In the genomic region with DNA sequence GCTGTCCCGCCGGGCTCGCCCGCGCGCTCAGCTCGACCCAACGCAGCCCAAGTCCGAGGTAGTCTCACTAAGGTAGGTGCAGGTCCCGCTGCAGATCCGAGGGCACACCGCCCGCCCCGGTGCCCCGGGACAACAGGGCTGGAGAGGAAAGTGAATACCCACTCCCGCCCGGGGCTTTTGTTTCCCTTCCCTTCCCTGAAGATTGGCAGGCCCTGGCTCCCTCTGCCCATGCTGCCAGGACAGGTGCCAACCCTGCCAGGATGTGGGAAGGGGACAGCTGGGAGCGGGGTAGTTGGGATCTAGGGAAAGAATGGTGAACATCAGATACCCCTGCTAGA, we compare ENCODE assay signal across 8 mouse cellular contexts. TPM values are rescaled to one million over a fixed set of nuclear protein-coding genes. Genes with fewer than 3 reads are reported as not detected.
DNase-seq lines count a peak whose midpoint lies in the region; ATAC-seq and TF ChIP-seq lines count a peak whose summit lies in the region.

No protein-coding gene starts in this region.

- ATAC-seq in hindbrain, embryonic 14.5 days (ENCODE audit: low FRiP score) = peak; percentile 11; the same call in 1 of the 2 replicates
- ATAC-seq in midbrain, embryonic 14.5 days (ENCODE audit: low FRiP score, low TSS enrichment) = no peak
- ATAC-seq in erythroblast, adult 5-6 weeks (replicated peaks; ENCODE audit: low FRiP score, poor library complexity, severe bottlenecking) = no peak

- H3K27me3 ChIP-seq in kidney, adult 2 months (replicated peaks; ENCODE audit: control insufficient read depth, insufficient read depth, low read length) = no peaks in the 10 kb centered on the region
- peaks cover 47% of the 10 kb centered on the region for H3K27me3 ChIP-seq in hindbrain, embryonic 14.5 days (ENCODE audit: control insufficient read depth, insufficient read depth, low read length)
- peaks cover 30% of the 10 kb centered on the region for H3K27me3 ChIP-seq in midbrain, embryonic 14.5 days (ENCODE audit: control insufficient read depth, insufficient read depth, low read length)

- H3K4me3 ChIP-seq in kidney, adult 2 months (ENCODE audit: insufficient read depth, low read depth, low read length) = peak overlapping the region; percentile 33; the same call in 1 of the 2 replicates
- peak overlapping the region; percentile 37 for H3K4me3 ChIP-seq in brown adipose tissue, adult 24 weeks (ENCODE audit: insufficient read depth, low read depth, low read length)
- peak overlapping the region; percentile 36 for H3K4me3 ChIP-seq in hindbrain, embryonic 14.5 days (replicated peaks; ENCODE audit: low read length)
- H3K4me3 ChIP-seq in midbrain, embryonic 14.5 days (replicated peaks; ENCODE audit: low read depth, low read length) = peak overlapping the region; percentile 34

- H3K9me3 ChIP-seq in hindbrain, embryonic 14.5 days (ENCODE audit: control insufficient read depth, low read length) = no peaks in the 10 kb centered on the region
- H3K9me3 ChIP-seq in midbrain, embryonic 14.5 days (ENCODE audit: control insufficient read depth, low read length) = no peaks in the 10 kb centered on the region

- no peak overlapping the region for H3K27ac ChIP-seq in kidney, adult 2 months (ENCODE audit: insufficient read depth, low read depth, low read length)
- H3K27ac ChIP-seq in brown adipose tissue, adult 24 weeks (replicated peaks; ENCODE audit: low read depth, low read length) = no peak overlapping the region
- H3K27ac ChIP-seq in hindbrain, embryonic 14.5 days = no peak overlapping the region
- H3K27ac ChIP-seq in midbrain, embryonic 14.5 days (replicated peaks; ENCODE audit: low read depth, low read length) = no peak overlapping the region

- H3K4me2 ChIP-seq in hindbrain, embryonic 14.5 days (replicated peaks) = peak overlapping the region; percentile 57
- H3K4me2 ChIP-seq in midbrain, embryonic 14.5 days (ENCODE audit: low read length) = peak overlapping the region; percentile 55

- no peaks in the 10 kb centered on the region for H3K36me3 ChIP-seq in kidney, adult 2 months (ENCODE audit: control insufficient read depth, insufficient read depth, low read length)
- H3K36me3 ChIP-seq in hindbrain, embryonic 14.5 days (replicated peaks; ENCODE audit: control insufficient read depth, insufficient read depth) = no peaks in the 10 kb centered on the region
- H3K36me3 ChIP-seq in midbrain, embryonic 14.5 days (ENCODE audit: control insufficient read depth, insufficient read depth, low read length) = no peaks in the 10 kb centered on the region

- no peak for TF ChIP-seq POLR2A in kidney, adult 2 months (IDR thresholded peaks at IDR 0.05; ENCODE audit: low read depth, low read length)

- TF ChIP-seq CTCF in kidney, adult 2 months (conservative IDR thresholded peaks at IDR 0.05; ENCODE audit: insufficient read depth, insufficient read length, low read depth, low read length) = no peak

- no peak for DNase-seq in kidney, adult 2 months
- DNase-seq in kidney, postnatal 36 days = no peak
- no peak for DNase-seq in hindbrain, embryonic 14.5 days (ENCODE audit: low spot score)
- no peak for DNase-seq in midbrain, embryonic 14.5 days
- no peak for DNase-seq in MN1 (ENCODE audit: low spot score)
- DNase-seq in ovary, postnatal 36 days (ENCODE audit: low spot score) = no peak

- H3K4me1 ChIP-seq in kidney, adult 2 months (ENCODE audit: control insufficient read depth, insufficient read depth, low read length) = no peaks in the 10 kb centered on the region
- no peaks in the 10 kb centered on the region for H3K4me1 ChIP-seq in brown adipose tissue, adult 24 weeks (ENCODE audit: control insufficient read depth, insufficient read depth, insufficient read length, low read length)
- H3K4me1 ChIP-seq in hindbrain, embryonic 14.5 days (replicated peaks; ENCODE audit: control insufficient read depth, insufficient read depth, low read length) = no peaks in the 10 kb centered on the region
- peaks cover 9% of the 10 kb centered on the region; the same call in 1 of the 2 replicates for H3K4me1 ChIP-seq in midbrain, embryonic 14.5 days (ENCODE audit: control insufficient read depth, insufficient read depth, low read length)

- 3% methylated on average over 18 of the region's 18 CpGs for WGBS in kidney, adult 2 months
- WGBS in hindbrain, embryonic 14.5 days = 5% methylated on average over 16 of the region's 18 CpGs
- 2% methylated on average over 18 of the region's 18 CpGs for WGBS in midbrain, embryonic 14.5 days

- peak overlapping the region; percentile 47 for H3K9ac ChIP-seq in hindbrain, embryonic 14.5 days
- 0 out of 2 replicates have a peak overlapping the region, but pooled peaks have one; percentile 12 for H3K9ac ChIP-seq in midbrain, embryonic 14.5 days (replicated peaks; ENCODE audit: low read length)

RNA-seq across cellular contexts. Expression of gene Itgb4, which starts 0.5 kb away (rescaled TPM):
- polyA plus RNA-seq in kidney, adult 2 months (2012; rRNA removed) = 5.1 and 5.3 TPM in 2 replicates
- polyA plus RNA-seq in brown adipose tissue, adult 24 weeks (2012; ENCODE audit: insufficient read depth, insufficient read length, missing spikeins) = 1.5 and 2.2 TPM in 2 replicates
- polyA plus RNA-seq in hindbrain, embryonic 14.5 days (2014; fragmentation: Nextera tagmentation; extraction: Ambion mirVana) = 1.5 and 1.6 TPM in 2 replicates
- 0.43 and 0.68 TPM in 2 replicates for polyA plus RNA-seq in midbrain, embryonic 14.5 days (2014; fragmentation: Nextera tagmentation; extraction: Ambion mirVana)
- not detected in 2 replicates for total RNA-seq in erythroblast, adult 5-6 weeks (2015; ENCODE audit: low replicate concordance)
- total RNA-seq in erythroblast, adult 5-6 weeks (2017; ENCODE audit: low replicate concordance) = not detected in 2 replicates

RNA-seq across cellular contexts. Expression of gene Galk1, which starts 37.5 kb away (rescaled TPM):
- polyA plus RNA-seq in kidney, adult 2 months (2012; rRNA removed) = 83.2 and 87.9 TPM in 2 replicates
- polyA plus RNA-seq in brown adipose tissue, adult 24 weeks (2012; ENCODE audit: insufficient read depth, insufficient read length, missing spikeins) = 9.6 and 12.4 TPM in 2 replicates
- 48.6 and 54.4 TPM in 2 replicates for polyA plus RNA-seq in hindbrain, embryonic 14.5 days (2014; fragmentation: Nextera tagmentation; extraction: Ambion mirVana)
- polyA plus RNA-seq in midbrain, embryonic 14.5 days (2014; fragmentation: Nextera tagmentation; extraction: Ambion mirVana) = 32.5 and 39.3 TPM in 2 replicates
- 1.5 and 4.8 TPM in 2 replicates for total RNA-seq in erythroblast, adult 5-6 weeks (2015; ENCODE audit: low replicate concordance)
- total RNA-seq in erythroblast, adult 5-6 weeks (2017; ENCODE audit: low replicate concordance) = 3.6 and 4.5 TPM in 2 replicates

RNA-seq across cellular contexts. Expression of gene Recql5, which starts 41.8 kb away (rescaled TPM):
- 16.9 and 18.8 TPM in 2 replicates for polyA plus RNA-seq in kidney, adult 2 months (2012; rRNA removed)
- polyA plus RNA-seq in brown adipose tissue, adult 24 weeks (2012; ENCODE audit: insufficient read depth, insufficient read length, missing spikeins) = 4.2 and 5.3 TPM in 2 replicates
- 16.7 and 17.2 TPM in 2 replicates for polyA plus RNA-seq in hindbrain, embryonic 14.5 days (2014; fragmentation: Nextera tagmentation; extraction: Ambion mirVana)
- polyA plus RNA-seq in midbrain, embryonic 14.5 days (2014; fragmentation: Nextera tagmentation; extraction: Ambion mirVana) = 18.0 and 18.4 TPM in 2 replicates
- 6.3 and 8.3 TPM in 2 replicates for total RNA-seq in erythroblast, adult 5-6 weeks (2015; ENCODE audit: low replicate concordance)
- total RNA-seq in erythroblast, adult 5-6 weeks (2017; ENCODE audit: low replicate concordance) = 15.3 and 31.6 TPM in 2 replicates

RNA-seq across cellular contexts. Expression of gene Sap30bp, which starts 42.0 kb away (rescaled TPM):
- 20.5 and 24.1 TPM in 2 replicates for polyA plus RNA-seq in kidney, adult 2 months (2012; rRNA removed)
- 10.0 and 12.0 TPM in 2 replicates for polyA plus RNA-seq in brown adipose tissue, adult 24 weeks (2012; ENCODE audit: insufficient read depth, insufficient read length, missing spikeins)
- polyA plus RNA-seq in hindbrain, embryonic 14.5 days (2014; fragmentation: Nextera tagmentation; extraction: Ambion mirVana) = 40.5 and 41.8 TPM in 2 replicates
- 48.4 and 49.9 TPM in 2 replicates for polyA plus RNA-seq in midbrain, embryonic 14.5 days (2014; fragmentation: Nextera tagmentation; extraction: Ambion mirVana)
- 3.6 and 6.3 TPM in 2 replicates for total RNA-seq in erythroblast, adult 5-6 weeks (2015; ENCODE audit: low replicate concordance)
- total RNA-seq in erythroblast, adult 5-6 weeks (2017; ENCODE audit: low replicate concordance) = 75.6 and 96.5 TPM in 2 replicates

RNA-seq across cellular contexts. Expression of gene H3f3b, which starts 52.7 kb away (rescaled TPM):
- 135 and 150 TPM in 2 replicates for polyA plus RNA-seq in kidney, adult 2 months (2012; rRNA removed)
- polyA plus RNA-seq in brown adipose tissue, adult 24 weeks (2012; ENCODE audit: insufficient read depth, insufficient read length, missing spikeins) = 85.7 and 112 TPM in 2 replicates
- 1,746 and 2,054 TPM in 2 replicates for polyA plus RNA-seq in hindbrain, embryonic 14.5 days (2014; fragmentation: Nextera tagmentation; extraction: Ambion mirVana)
- polyA plus RNA-seq in midbrain, embryonic 14.5 days (2014; fragmentation: Nextera tagmentation; extraction: Ambion mirVana) = 2,683 and 2,948 TPM in 2 replicates
- total RNA-seq in erythroblast, adult 5-6 weeks (2015; ENCODE audit: low replicate concordance) = 366 and 401 TPM in 2 replicates
- 384 and 542 TPM in 2 replicates for total RNA-seq in erythroblast, adult 5-6 weeks (2017; ENCODE audit: low replicate concordance)
